Mouse (Mus musculus): ENCODE measurements around the gene Itga7. TPM values are rescaled to one million over a fixed set of nuclear protein-coding genes. Genes with fewer than 3 reads are reported as not detected.
A peak's percentile ranks its signal among the peaks of the same experiment; 100 is the strongest.
"Not testable (repeated sequence)": the region's sequence is repeated elsewhere in the genome, so short reads cannot be mapped to it uniquely, and the experiment has no call there.

Gene Itga7
- polyA plus RNA-seq, 1 experiment from 2014 or later = 2.0 TPM

DNA sequence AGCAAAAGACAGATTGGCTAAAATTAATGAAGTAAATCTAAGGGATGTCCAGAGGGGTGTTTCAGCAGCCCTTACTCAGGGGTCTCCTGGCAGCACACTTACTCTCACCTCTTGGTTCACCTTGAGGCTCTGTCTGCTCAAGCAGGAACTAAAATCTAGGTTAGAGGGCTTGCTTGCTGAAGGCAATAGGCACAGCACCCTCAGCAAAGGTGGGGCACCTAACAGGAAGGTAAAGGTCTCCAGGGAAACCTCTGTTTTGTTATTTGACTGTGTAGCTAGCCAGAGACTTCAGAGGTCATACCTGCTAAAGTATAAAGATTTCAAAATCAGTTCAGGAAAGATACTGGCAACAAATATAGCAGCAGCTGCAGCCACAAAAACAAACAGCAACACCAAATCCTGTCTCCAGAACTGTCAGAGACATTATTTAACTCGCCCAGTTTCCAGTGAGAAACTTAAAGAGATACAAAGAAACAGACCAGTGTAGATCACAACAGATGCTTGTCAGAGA lies 37.2 kb downstream of the Itga7 start:
- Histone ChIP-seq H3K36me3 (no peaks in the 10 kb centered on the region), H3K9ac (no peak overlapping the region), H3K27ac (no peak overlapping the region), H3K9me3 (no peaks in the 10 kb centered on the region), H3K27me3 (0 out of 2 replicates have a peak, but pooled peaks cover 8% of the 10 kb centered on the region), H3K4me3 (no peak overlapping the region), H3K4me2 (no peak overlapping the region), H3K4me1 (no peaks in the 10 kb centered on the region)
- WGBS = 38% methylated on average over 1 of the region's 1 CpGs
- no peak for ATAC-seq (ENCODE audit: insufficient number of reproducible peaks, insufficient read depth, low FRiP score, low TSS enrichment, low read depth)

DNA sequence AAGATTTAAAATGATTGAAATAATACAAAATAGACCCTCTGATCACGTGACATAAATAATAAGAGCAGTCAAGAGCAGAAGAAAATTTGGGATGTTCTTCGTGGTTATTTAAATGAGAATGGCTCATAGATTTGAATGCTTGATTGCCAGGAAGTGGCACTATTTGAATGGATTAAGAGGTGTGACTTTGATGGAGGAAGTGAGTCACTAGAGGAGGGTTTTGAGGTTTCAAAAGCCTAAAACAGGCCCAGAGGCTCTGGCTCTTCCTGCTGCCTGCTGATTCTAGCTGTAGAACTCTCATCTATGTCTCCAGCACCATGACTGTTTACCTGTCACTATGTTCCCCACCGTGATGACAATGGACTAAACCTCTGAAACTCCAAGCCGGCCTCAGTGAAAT lies 39.2 kb downstream of the Itga7 start:
- 0 out of 2 replicates have a peak, but pooled peaks cover 8% of the 10 kb centered on the region for H3K27me3 ChIP-seq
- no peak overlapping the region for H3K27ac ChIP-seq
- ATAC-seq (ENCODE audit: insufficient number of reproducible peaks, insufficient read depth, low FRiP score, low TSS enrichment, low read depth) = no peak
- no peak overlapping the region for H3K4me2 ChIP-seq
- no peak overlapping the region for H3K9ac ChIP-seq
- no peaks in the 10 kb centered on the region for H3K4me1 ChIP-seq
- whole genome bisulfite sequencing = 74% methylated on average over 4 of the region's 4 CpGs
- no peaks in the 10 kb centered on the region for H3K36me3 ChIP-seq
- no peak overlapping the region for H3K4me3 ChIP-seq
- H3K9me3 ChIP-seq = no peaks in the 10 kb centered on the region

DNA sequence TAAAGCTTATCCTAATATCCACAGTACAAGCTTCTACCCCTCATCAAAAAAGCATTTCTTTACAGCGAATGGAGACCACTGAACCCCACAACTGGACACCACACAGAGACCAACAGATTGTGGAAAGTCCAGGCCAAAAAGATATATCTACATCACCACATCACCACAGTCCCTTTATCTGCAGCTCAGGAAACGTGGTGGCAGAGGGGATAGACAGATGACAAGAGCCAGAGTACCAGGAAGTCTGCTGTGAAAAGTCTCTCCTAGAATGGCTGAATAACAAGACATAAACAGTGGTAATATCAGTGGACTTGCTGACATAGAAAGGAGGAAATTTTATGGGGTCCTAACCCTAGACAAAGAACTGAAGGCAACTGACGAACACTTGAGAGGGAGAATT lies 42.8 kb downstream of the Itga7 start:
- Histone ChIP-seq H3K36me3 (no peaks in the 10 kb centered on the region), H3K4me1 (no peaks in the 10 kb centered on the region), H3K27me3 (no peaks in the 10 kb centered on the region), H3K4me3 (no peak overlapping the region), H3K9ac (no peak overlapping the region), H3K4me2 (no peak overlapping the region), H3K27ac (no peak overlapping the region), H3K9me3 (no peaks in the 10 kb centered on the region)
- no peak for ATAC-seq (ENCODE audit: insufficient number of reproducible peaks, insufficient read depth, low FRiP score, low TSS enrichment, low read depth)
- WGBS = 66% methylated on average over 3 of the region's 3 CpGs

DNA sequence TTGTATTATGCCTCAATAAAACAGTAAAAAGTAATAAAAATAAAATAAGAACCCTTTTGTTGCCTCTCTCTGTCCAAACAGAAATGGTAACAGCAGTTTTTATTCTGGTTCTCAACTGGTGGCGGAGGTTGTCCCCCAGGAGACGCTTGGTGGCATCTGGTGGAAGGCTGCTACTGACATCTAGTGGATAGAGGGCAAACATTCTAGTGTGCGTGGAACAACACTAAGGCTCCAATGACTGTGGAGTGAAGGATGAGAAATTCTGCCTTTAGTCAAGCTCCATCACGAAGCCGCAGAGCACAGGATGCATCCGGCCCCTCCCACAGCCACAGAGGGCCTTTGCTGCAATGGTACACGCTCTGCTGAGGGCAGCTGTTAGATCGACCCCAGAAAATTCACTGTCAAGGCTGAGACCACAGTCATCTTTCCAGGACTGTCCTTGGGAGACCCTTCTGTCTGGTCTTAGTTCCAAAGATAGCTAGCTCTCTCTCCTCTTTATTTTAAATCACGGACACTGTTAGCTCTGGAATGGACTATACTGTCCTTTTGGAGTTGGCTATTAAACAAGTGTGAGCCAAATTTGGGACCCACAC lies 44.0 kb downstream of the Itga7 start:
- H3K27me3 ChIP-seq = no peaks in the 10 kb centered on the region
- ATAC-seq (ENCODE audit: insufficient number of reproducible peaks, insufficient read depth, low FRiP score, low TSS enrichment, low read depth) = 0 out of 2 replicates have a peak, but pooled peaks have one; percentile 63

DNA sequence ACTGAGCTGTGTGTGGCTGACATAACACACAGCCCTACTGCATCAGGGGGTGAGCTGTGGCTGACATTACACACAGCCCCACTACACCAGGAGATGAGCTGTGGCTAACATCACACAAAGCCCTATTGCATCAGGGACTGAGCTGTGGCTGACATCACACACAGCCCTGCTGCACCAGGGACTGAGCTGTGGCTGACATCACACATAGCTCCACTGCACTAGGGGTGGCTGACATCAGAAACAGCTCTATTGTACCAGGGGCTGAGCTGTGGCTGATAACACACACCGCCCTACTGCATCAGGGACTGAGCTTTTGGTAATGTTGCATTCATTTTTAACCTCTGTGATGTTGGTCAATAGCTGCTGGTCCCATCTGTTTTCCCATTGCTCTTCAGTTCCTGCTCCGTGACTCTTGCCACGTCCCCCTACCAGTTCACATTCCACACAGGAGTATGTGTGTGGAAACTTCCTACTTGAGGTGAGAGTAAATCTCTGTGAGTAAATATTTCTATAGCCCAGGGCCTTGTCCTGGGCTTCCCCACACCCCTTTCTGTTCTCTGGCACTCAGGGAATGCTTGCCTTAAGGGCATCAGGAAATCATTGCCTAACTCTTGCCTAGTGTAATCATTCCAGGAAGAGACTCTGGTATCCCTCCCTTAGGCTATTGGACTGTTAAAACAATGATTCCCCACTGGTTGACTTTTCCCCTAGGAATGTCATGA lies 47.2 kb downstream of the Itga7 start:
- 47% methylated on average over 3 of the region's 3 CpGs for WGBS

More for the DNA sequence above, 44.0 kb downstream of the Itga7 start:
- no peak overlapping the region for H3K4me3 ChIP-seq
- H3K9me3 ChIP-seq = no peaks in the 10 kb centered on the region
- H3K27ac ChIP-seq = no peak overlapping the region
- H3K4me2 ChIP-seq = no peak overlapping the region
- H3K4me1 ChIP-seq = no peaks in the 10 kb centered on the region
- H3K9ac ChIP-seq = no peak overlapping the region; the same call in 1 of the 2 replicates
- WGBS = 17% methylated on average over 9 of the region's 9 CpGs
- H3K36me3 ChIP-seq = no peaks in the 10 kb centered on the region

DNA sequence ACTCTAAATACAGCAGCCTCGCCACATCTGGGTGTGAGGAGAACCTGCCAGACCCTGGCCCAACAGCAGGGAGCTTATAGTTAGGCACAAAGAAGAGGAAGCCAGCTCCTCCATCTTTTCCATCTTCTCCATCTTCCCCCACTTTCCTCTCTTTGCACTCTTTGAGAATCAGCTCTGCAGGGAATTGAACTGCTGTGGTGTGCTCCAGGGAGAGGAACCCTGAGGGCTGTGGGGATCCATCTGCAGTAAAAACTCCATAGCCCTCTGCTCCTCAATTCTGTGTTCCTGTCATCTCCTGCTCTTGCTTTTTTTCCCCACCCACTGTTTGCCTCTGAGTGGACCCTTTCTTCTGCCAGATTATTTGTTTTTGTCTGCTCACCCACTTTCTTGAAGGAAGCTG lies 55.5 kb downstream of the Itga7 start, which contains the start of gene Olfr9:
Gene Olfr9, plus strand, starts transcription at position 301 of the 400 bp plus-strand sequence.
- WGBS = 60% methylated on average over 1 of the region's 1 CpGs
- not testable (repeated sequence) for H3K27ac ChIP-seq; H3K9me3 ChIP-seq; H3K4me1 ChIP-seq; H3K27me3 ChIP-seq; ATAC-seq (ENCODE audit: insufficient number of reproducible peaks, insufficient read depth, low FRiP score, low TSS enrichment, low read depth); H3K36me3 ChIP-seq; H3K9ac ChIP-seq; H3K4me2 ChIP-seq; H3K4me3 ChIP-seq

More for the DNA sequence above, 47.2 kb downstream of the Itga7 start:
- H3K4me1 ChIP-seq = no peaks in the 10 kb centered on the region
- no peak overlapping the region for H3K9ac ChIP-seq
- H3K9me3 ChIP-seq = no peaks in the 10 kb centered on the region
- no peaks in the 10 kb centered on the region for H3K27me3 ChIP-seq
- H3K36me3 ChIP-seq = no peaks in the 10 kb centered on the region
- no peak for ATAC-seq (ENCODE audit: insufficient number of reproducible peaks, insufficient read depth, low FRiP score, low TSS enrichment, low read depth)
- H3K27ac ChIP-seq = no peak overlapping the region
- H3K4me3 ChIP-seq = no peak overlapping the region
- H3K4me2 ChIP-seq = no peak overlapping the region

DNA sequence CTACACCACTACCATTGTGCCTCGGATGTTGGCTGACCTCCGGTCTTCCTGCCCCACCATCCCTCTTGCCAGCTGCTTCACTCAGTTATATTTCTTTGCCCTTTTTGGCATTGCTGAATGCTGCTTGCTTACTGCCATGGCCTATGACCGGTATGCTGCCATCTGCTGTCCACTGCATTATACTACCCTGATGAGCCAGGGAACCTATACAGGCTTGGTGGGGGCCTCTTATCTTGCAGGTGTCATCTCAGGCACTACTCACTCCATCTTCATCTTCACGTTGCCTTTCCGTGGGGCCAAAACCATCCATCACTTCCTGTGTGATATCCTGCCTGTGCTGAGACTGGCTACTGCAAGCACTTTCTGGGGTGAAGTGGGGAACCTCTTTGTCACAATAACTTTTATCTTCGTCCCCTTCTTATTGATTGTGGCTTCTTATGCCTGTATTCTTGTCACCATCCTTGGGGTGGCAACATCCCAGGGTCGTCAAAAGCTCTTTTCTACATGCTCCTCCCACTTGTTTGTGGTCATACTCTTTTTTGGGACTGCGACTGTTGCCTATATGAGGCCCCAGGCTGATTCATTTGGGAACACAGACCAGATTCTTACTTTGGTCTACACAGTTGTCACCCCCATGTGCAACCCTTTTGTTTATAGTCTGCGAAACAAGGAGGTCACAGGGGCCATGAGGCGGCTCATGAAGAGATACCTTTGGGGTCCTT lies 56.7 kb downstream of the Itga7 start:
- ATAC-seq (ENCODE audit: insufficient number of reproducible peaks, insufficient read depth, low FRiP score, low TSS enrichment, low read depth) = not testable (repeated sequence)
- WGBS = 63% methylated on average over 7 of the region's 10 CpGs

DNA sequence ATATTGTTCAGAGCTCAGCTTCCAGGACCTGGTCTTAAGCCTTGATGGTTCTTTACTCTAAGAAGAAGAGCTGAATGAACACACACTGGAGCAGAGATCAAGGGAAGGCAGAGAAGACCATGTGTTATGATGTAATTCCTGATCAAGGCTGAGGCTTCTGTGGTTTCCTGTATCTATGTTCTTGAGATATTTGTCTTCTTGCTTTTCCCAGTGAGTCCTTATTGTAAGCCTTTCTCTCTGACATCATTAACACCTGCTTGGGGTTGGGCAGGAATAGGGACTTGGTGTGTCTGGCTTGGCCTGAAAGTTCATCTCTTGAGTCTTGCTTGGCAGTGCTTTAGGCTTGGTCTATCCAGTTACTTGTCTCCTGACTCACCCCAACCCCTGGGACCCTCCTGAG lies 57.4 kb downstream of the Itga7 start:
- Histone ChIP-seq H3K9ac (no peak overlapping the region), H3K9me3 (no peaks in the 10 kb centered on the region), H3K27me3 (no peaks in the 10 kb centered on the region), H3K36me3 (no peaks in the 10 kb centered on the region), H3K4me2 (no peak overlapping the region), H3K4me1 (no peaks in the 10 kb centered on the region), H3K4me3 (no peak overlapping the region), H3K27ac (no peak overlapping the region)
- no peak for ATAC-seq (ENCODE audit: insufficient number of reproducible peaks, insufficient read depth, low FRiP score, low TSS enrichment, low read depth)

More for the DNA sequence above, 56.7 kb downstream of the Itga7 start:
- H3K4me3 ChIP-seq, H3K36me3 ChIP-seq, H3K27ac ChIP-seq, H3K9me3 ChIP-seq, H3K27me3 ChIP-seq, H3K9ac ChIP-seq, H3K4me2 ChIP-seq, H3K4me1 ChIP-seq: not testable (repeated sequence)

DNA sequence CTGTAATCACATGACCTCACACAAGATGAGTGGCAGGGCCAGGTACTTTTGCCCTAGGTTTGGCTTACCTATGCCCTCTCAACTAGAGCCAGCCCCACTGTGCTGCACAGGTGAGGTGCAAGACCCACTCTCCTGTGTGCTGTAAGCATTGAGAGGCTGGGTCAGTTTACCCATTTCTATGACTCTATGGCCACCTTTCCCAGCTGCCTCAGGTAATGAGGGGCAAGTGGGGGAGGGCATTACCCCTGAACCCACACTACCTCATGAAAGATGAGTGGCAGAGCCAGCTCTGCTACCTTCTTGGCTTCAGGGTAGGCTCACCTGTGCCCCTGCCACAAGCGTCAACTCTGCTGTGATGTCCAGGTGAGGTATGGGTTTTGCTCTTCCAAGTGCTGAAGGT lies 62.2 kb downstream of the Itga7 start:
- WGBS = 97% methylated on average over 1 of the region's 1 CpGs
- H3K27ac ChIP-seq = no peak overlapping the region
- no peaks in the 10 kb centered on the region for H3K9me3 ChIP-seq
- no peak overlapping the region for H3K4me2 ChIP-seq
- H3K4me3 ChIP-seq = no peak overlapping the region
- H3K27me3 ChIP-seq = no peaks in the 10 kb centered on the region
- no peaks in the 10 kb centered on the region for H3K4me1 ChIP-seq
- ATAC-seq (ENCODE audit: insufficient number of reproducible peaks, insufficient read depth, low FRiP score, low TSS enrichment, low read depth) = 0 out of 2 replicates have a peak, but pooled peaks have one; percentile 15
- H3K9ac ChIP-seq = no peak overlapping the region
- no peaks in the 10 kb centered on the region for H3K36me3 ChIP-seq

DNA sequence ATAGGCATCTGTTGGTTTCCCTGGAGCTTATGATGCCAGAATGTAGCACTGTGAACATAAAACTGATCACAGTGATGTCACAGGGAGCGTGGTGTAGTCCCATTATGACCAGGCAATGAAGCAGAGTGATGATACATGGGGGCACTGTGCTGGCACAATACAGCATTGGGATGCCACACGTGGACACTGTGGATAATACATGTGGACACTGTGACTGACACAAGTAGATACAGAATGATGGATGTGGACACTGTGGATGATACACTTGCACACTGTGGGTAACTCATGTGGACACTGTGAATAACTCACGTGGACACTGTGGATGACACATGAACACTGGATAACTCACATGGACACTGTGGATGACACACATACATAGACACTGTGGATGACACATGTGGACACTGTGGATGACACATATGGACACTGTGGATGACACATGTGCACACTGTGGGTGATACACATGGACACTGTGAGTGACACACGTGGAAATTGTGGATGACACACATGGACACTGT lies 63.0 kb downstream of the Itga7 start:
- ATAC-seq (ENCODE audit: insufficient number of reproducible peaks, insufficient read depth, low FRiP score, low TSS enrichment, low read depth) = peak; percentile 43; the same call in 1 of the 2 replicates
- WGBS = 72% methylated on average over 4 of the region's 4 CpGs

DNA sequence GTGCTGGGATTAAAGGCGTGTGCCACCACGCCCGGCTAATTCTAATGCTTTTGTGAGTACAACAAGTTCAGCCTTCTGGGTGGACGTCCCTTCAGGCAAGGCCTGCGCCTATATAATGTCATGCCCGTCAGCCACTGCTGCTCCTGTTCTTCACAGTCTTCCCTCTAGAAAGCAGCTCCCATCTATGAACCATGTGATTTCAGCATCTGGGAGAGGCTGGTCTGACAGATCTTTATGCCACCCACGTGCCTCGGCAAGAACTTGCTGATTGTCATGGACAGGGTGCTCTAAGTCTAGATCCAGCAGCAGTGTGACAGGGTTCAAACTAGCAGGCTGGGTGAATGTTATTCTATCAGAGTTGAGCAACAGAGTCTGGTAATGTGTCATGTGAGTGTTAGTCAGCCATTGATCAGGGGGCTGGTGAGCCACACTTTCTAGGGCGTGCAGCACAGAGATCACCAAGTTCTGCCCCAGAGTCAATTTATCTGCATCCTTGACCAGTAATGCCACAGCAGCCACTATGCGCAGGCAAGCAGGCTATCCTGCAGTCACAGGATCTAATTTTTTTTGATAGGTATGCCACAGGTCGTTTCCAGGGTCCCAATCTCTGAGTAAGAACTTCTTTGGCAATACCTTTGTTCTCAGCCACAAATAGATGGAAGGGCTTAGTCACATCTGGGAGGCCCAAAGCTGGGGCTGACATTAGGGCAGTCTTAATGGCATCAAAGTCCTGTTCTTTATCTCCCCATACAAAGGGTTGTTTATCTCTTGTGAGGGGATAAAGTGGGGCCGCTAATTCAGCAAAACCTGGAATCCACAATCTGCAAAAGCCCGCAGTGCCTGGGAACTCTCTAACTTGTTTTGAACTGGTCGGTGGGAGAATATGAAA lies 70.7 kb downstream of the Itga7 start:
- ATAC-seq (ENCODE audit: insufficient number of reproducible peaks, insufficient read depth, low FRiP score, low TSS enrichment, low read depth) = no peak
- 77% methylated on average over 14 of the region's 14 CpGs for WGBS
- Histone ChIP-seq H3K4me1 (no peaks in the 10 kb centered on the region), H3K27me3 (no peaks in the 10 kb centered on the region), H3K4me2 (no peak overlapping the region), H3K9ac (no peak overlapping the region), H3K9me3 (0 out of 2 replicates have a peak, but pooled peaks cover 2% of the 10 kb centered on the region), H3K36me3 (no peaks in the 10 kb centered on the region), H3K27ac (no peak overlapping the region), H3K4me3 (no peak overlapping the region)

More for the DNA sequence above, 63.0 kb downstream of the Itga7 start:
- Histone ChIP-seq H3K27me3 (no peaks in the 10 kb centered on the region), H3K9me3 (no peaks in the 10 kb centered on the region), H3K9ac (no peak overlapping the region), H3K4me1 (no peaks in the 10 kb centered on the region), H3K4me3 (no peak overlapping the region), H3K36me3 (no peaks in the 10 kb centered on the region), H3K4me2 (no peak overlapping the region), H3K27ac (no peak overlapping the region)
